Mouse (Mus musculus) limb, embryonic 13.5 days (tissue): ENCODE results near the gene Gpr153. TPM values are rescaled to one million over a fixed set of nuclear protein-coding genes. Genes with fewer than 3 reads are reported as not detected.

Experiments
- ATAC-seq: fragments of 200-750 bp; cut with Nextera tagmentation; 2 replicates; pipeline ENCODE4 v1.8.0; 2017; ENCODE audit warnings: low read depth, moderate number of reproducible peaks, moderate TSS enrichment; ENCODE audit not compliant: low FRiP score
- H3K27ac ChIP-seq: fragments of 300-500 bp; sonication (generic); 2 replicates; pipeline ENCODE4 v1.5.1; 2015; ENCODE audit warnings: inconsistent platforms, mild to moderate bottlenecking, moderate library complexity
- H3K27me3 ChIP-seq: fragments of 300-500 bp; sonication (generic); 2 replicates; pipeline ENCODE4 v1.6.1; 2015; ENCODE audit warnings: mild to moderate bottlenecking, inconsistent platforms
- H3K36me3 ChIP-seq: fragments of 300-500 bp; sonication (generic); 2 replicates; pipeline ENCODE4 v1.6.1; 2015; ENCODE audit warnings: inconsistent platforms, mild to moderate bottlenecking, moderate library complexity
- H3K4me1 ChIP-seq: fragments of 300-500 bp; sonication (generic); 2 replicates; pipeline ENCODE4 v1.6.1; 2015; ENCODE audit warnings: inconsistent platforms
- H3K4me2 ChIP-seq: fragments of 300-500 bp; sonication (generic); replicated peaks from 2 replicates; pipeline ENCODE4 v1.6.1; 2015; ENCODE audit warnings: inconsistent platforms, mild to moderate bottlenecking, moderate library complexity
- H3K4me3 ChIP-seq: fragments of 300-500 bp; sonication (generic); 2 replicates; pipeline ENCODE4 v1.5.1; 2015; ENCODE audit warnings: moderate library complexity, mild to moderate bottlenecking, inconsistent platforms
- H3K9ac ChIP-seq: fragments of 300-500 bp; sonication (generic); 2 replicates; pipeline ENCODE4 v1.6.1; 2015; ENCODE audit warnings: mild to moderate bottlenecking, inconsistent platforms
- H3K9me3 ChIP-seq: fragments of 300-500 bp; sonication (generic); 2 replicates; pipeline ENCODE4 v1.6.1; 2016; ENCODE audit warnings: inconsistent platforms
- WGBS: fragments of 180-500 bp; shearing (Covaris S2); methylation state at CpG from one replicate; pipeline ENCODE4 v1.1.7; 2015; 5-methylcytosine and 5-hydroxymethylcytosine counted together
- polyA plus RNA-seq: library from polyadenylated mRNA; unstranded; fragments of >200 nt; fragmentation: Nextera tagmentation; extraction: Ambion mirVana; gene quantifications from 2 replicates; pipeline ENCODE4 v1.2.1, GENCODE M21; 2015

Gpr153 gene
- polyA plus RNA-seq, 1 experiment from 2014 or later, result 10.6 TPM

GRCm38 (mm10) chr4:152328691-152329090 lies 54.7 kb downstream of the Gpr153 start:
- no peaks in the 10 kb centered on the region for H3K9me3 ChIP-seq
- no peak overlapping the region for H3K4me2 ChIP-seq
- WGBS, result 71% methylated on average over 6 of the region's 6 CpGs
- H3K9ac ChIP-seq, result no peak overlapping the region
- no peak for ATAC-seq
- no peak overlapping the region for H3K4me3 ChIP-seq
- H3K36me3 ChIP-seq, result peaks cover 62% of the 10 kb centered on the region
- peaks cover 16% of the 10 kb centered on the region for H3K4me1 ChIP-seq
- no peaks in the 10 kb centered on the region for H3K27me3 ChIP-seq
- H3K27ac ChIP-seq, result no peak overlapping the region

DNA sequence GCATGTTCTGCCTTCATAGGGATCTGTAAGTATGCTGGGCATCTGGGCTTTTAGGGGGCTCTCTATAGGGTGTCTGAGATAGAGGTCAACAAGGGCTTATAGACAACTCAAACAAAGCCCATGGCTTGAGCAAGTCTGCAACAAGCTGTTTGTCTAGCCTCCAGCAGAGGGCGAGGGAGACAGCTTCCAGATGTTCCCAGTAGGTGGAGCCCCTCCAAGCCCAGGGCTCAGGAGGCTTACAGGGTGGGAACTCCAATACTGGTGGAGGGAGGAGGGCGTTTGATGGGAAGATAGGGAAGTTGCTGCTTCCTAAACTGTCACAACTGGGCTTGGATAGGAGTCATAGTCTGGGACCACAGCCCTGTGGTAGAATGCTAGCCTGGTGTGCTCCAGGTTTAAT lies 58.9 kb downstream of the Gpr153 start:
- H3K36me3 ChIP-seq, result peaks cover 80% of the 10 kb centered on the region
- H3K9ac ChIP-seq, result no peak overlapping the region
- H3K4me3 ChIP-seq, result no peak overlapping the region
- peaks cover 29% of the 10 kb centered on the region for H3K27me3 ChIP-seq
- H3K9me3 ChIP-seq, result no peaks in the 10 kb centered on the region
- WGBS, result 47% methylated on average over 2 of the region's 2 CpGs
- H3K4me1 ChIP-seq, result 0 out of 2 replicates have a peak, but pooled peaks cover 2% of the 10 kb centered on the region
- no peak overlapping the region for H3K4me2 ChIP-seq
- H3K27ac ChIP-seq, result no peak overlapping the region
- 0 out of 2 replicates have a peak, but pooled peaks have one; percentile 24 for ATAC-seq

DNA sequence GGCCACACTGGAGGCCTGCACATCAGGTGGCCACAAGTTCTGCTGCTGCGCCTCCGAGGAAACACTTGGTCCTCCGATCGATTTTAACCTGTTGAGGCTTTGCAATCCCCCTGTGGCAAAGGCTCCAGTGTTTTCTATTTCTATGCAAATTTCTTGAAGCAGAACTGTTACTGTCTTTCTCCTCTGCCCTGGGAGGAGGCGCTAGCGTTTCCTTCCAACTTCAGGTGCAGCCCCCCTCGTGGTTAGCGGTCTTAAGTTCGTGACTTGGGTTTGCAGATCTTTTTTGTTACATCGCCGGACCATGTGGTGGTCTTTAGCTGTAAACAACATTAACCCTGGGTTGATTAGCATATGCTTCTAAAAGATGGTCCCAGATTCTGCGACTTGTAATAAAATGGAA lies 59.6 kb downstream of the Gpr153 start:
- Histone ChIP-seq H3K27ac (no peak overlapping the region), H3K36me3 (peaks cover 75% of the 10 kb centered on the region), H3K27me3 (peaks cover 35% of the 10 kb centered on the region), H3K4me1 (peaks cover 5% of the 10 kb centered on the region; the same call in 1 of the 2 replicates), H3K4me2 (no peak overlapping the region), H3K4me3 (no peak overlapping the region), H3K9ac (no peak overlapping the region), H3K9me3 (no peaks in the 10 kb centered on the region)
- ATAC-seq, result no peak
- WGBS, result 95% methylated on average over 12 of the region's 12 CpGs

Other genes with a start within 250 kb of the Gpr153 start
- gene Zbtb48, start 246.6 kb upstream of the Gpr153 start, polyA plus RNA-seq, result 20.7 and 21.4 TPM in 2 replicates
- 1.3 TPM in 2 replicates for gene Tas1r1, start 235.7 kb upstream of the Gpr153 start, polyA plus RNA-seq
- 33.7 and 34.4 TPM in 2 replicates for gene Nol9, start 234.9 kb upstream of the Gpr153 start, polyA plus RNA-seq
- 17.3 TPM in 2 replicates for gene Plekhg5, start 201.7 kb upstream of the Gpr153 start, polyA plus RNA-seq
- gene Tnfrsf25, start 158.3 kb upstream of the Gpr153 start, polyA plus RNA-seq, result 0.86 and 1.9 TPM in 2 replicates
- gene Espn, start 121.9 kb upstream of the Gpr153 start, polyA plus RNA-seq, result 0.88 and 1.5 TPM in 2 replicates
- not detected in 2 replicates for gene Hes2, start 115.4 kb upstream of the Gpr153 start, polyA plus RNA-seq
- gene Acot7, start 96.1 kb upstream of the Gpr153 start, polyA plus RNA-seq, result 49.0 and 53.2 TPM in 2 replicates
- gene Hes3, start 17.4 kb downstream of the Gpr153 start, polyA plus RNA-seq, result not detected in 2 replicates
- gene Icmt, start 23.0 kb downstream of the Gpr153 start, polyA plus RNA-seq, result 21.8 and 27.0 TPM in 2 replicates
- gene Rnf207, start 44.8 kb downstream of the Gpr153 start, polyA plus RNA-seq, result 0.32 and 0.34 TPM in 2 replicates
- 371 and 395 TPM in 2 replicates for gene Rpl22, start 51.5 kb downstream of the Gpr153 start, polyA plus RNA-seq
- gene Chd5, start 64.4 kb downstream of the Gpr153 start, polyA plus RNA-seq, result 0.34 and 0.40 TPM in 2 replicates
- gene Nphp4, start 202.5 kb downstream of the Gpr153 start, polyA plus RNA-seq, result 2.4 and 3.2 TPM in 2 replicates
- gene Kcnab2, start 203.6 kb downstream of the Gpr153 start, polyA plus RNA-seq, result 8.7 and 9.7 TPM in 2 replicates